Mouse (Mus musculus) kidney, adult 2 months (tissue): ENCODE measurements around the gene Cacna1h.
A peak's percentile ranks its signal among the peaks of the same experiment; 100 is the strongest.

ENCODE experiments used
- CTCF ChIP-seq: fragments of 200-500 bp; conservative IDR thresholded peaks from 2 replicates; pipeline ENCODE4 v1.5.1; 2011; ENCODE audit warnings: low read depth, mild to moderate bottlenecking, control low read depth, low read length, moderate library complexity, mixed read lengths; ENCODE audit not compliant: insufficient read depth, insufficient read length
- POLR2A ChIP-seq: fragments of 200-500 bp; IDR thresholded peaks from one replicate; pipeline ENCODE4 v1.6.1; 2011; ENCODE audit warnings: low read depth, low read length, control low read depth

DNA sequence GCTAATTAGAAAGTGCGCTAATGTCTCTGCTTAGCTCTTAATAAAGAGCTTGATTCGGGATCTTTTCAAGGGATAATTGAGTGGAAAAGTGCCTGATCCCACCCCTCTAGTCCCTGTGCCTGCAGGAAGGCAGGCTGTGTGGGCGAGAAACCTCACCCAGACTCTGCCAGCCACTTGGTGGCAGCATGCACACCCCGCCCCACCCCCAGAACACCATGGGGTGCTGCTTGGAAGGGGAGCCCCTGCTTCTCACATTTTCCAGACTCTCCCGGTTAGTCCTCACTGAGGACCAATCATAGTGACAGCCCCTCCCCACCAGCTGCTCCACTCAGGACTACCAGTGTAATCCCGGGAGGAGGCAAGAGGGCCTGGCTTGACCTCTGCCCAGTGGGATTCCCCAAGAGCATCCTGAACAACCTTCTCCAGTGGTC is 27.6 kb downstream of the Cacna1h start:
- TF ChIP-seq CTCF: 0 out of 2 replicates have a peak, but pooled peaks have one; percentile 14
- TF ChIP-seq POLR2A: no peak
